25 mouse cellular contexts compared by ENCODE assay signal in genomic region chr11:66945224-66945767, GRCm38 (mm10). TPM values are rescaled to one million over a fixed set of nuclear protein-coding genes. Genes with fewer than 3 reads are reported as not detected.
"Had no signal": no experiment of that assay in that cellular context is flagged by ENCODE, and none has a peak within 500 bp of the region (broad histone marks: within the 10 kb centered on the region; RNA-seq: fewer than 3 reads in every experiment).

No protein-coding gene starts in this region.

- H3K9ac ChIP-seq: lung, embryonic 14.5 days; midbrain, embryonic 12.5 days; neural tube, embryonic 13.5 days; neural tube, embryonic 15.5 days; stomach, embryonic 15.5 days had no signal

- ATAC-seq: midbrain, embryonic 16.5 days had no signal

- H3K4me2 ChIP-seq: lung, embryonic 14.5 days; midbrain, embryonic 12.5 days; neural tube, embryonic 13.5 days; neural tube, embryonic 15.5 days; stomach, embryonic 15.5 days had no signal

- H3K4me1 ChIP-seq: midbrain, embryonic 10.5 days; midbrain, embryonic 12.5 days; neural tube, embryonic 13.5 days; neural tube, embryonic 15.5 days; stomach, embryonic 15.5 days had no signal

- H3K27me3 ChIP-seq: midbrain, embryonic 12.5 days; neural tube, embryonic 13.5 days; neural tube, embryonic 15.5 days; stomach, embryonic 15.5 days had no signal

- H3K9me3 ChIP-seq: midbrain, embryonic 10.5 days; midbrain, embryonic 12.5 days; neural tube, embryonic 13.5 days; neural tube, embryonic 15.5 days; stomach, embryonic 15.5 days had no signal

- DNase-seq: lung, adult 18-20 months; lung, embryonic 14.5 days; lung, postnatal 10 days; lung, postnatal 4 days; midbrain, embryonic 14.5 days; retina, postnatal 1 day; right cerebral cortex, adult 18-20 months; right cerebral cortex, postnatal 25 days; right cerebral cortex, postnatal 4 days; thymus, adult 18-20 months; thymus, postnatal 14 days; thymus, postnatal 36 days had no signal

- H3K36me3 ChIP-seq: midbrain, embryonic 10.5 days; midbrain, embryonic 12.5 days; neural tube, embryonic 13.5 days; neural tube, embryonic 15.5 days; stomach, embryonic 15.5 days had no signal

- H3K27ac ChIP-seq: midbrain, embryonic 10.5 days; midbrain, embryonic 12.5 days; neural tube, embryonic 13.5 days; neural tube, embryonic 15.5 days; stomach, embryonic 15.5 days had no signal

- H3K4me3 ChIP-seq: midbrain, embryonic 10.5 days; midbrain, embryonic 12.5 days; myocyte; neural tube, embryonic 13.5 days; neural tube, embryonic 15.5 days; stomach, embryonic 15.5 days had no signal

RNA-seq across cellular contexts. Expression of gene Tmem238l, which starts 11.1 kb away (rescaled TPM):
- total RNA-seq: megakaryocyte, adult 5-6 weeks; megakaryocyte-erythroid progenitor cell, adult 5-6 weeks had no signal
- polyA plus RNA-seq: lung, embryonic 14.5 days; lung, embryonic 16.5 days; midbrain, embryonic 10.5 days; midbrain, embryonic 12.5 days; midbrain, embryonic 14.5 days; midbrain, embryonic 16.5 days; myocyte; neural tube, embryonic 11.5 days; neural tube, embryonic 13.5 days; neural tube, embryonic 15.5 days; spleen, adult 2 months had no signal

RNA-seq across cellular contexts. Expression of gene Pirt, which starts 33.5 kb away (rescaled TPM):
- total RNA-seq: megakaryocyte, adult 5-6 weeks; megakaryocyte-erythroid progenitor cell, adult 5-6 weeks had no signal
- polyA plus RNA-seq: myocyte; spleen, adult 2 months; thymus, postnatal 0 days had no signal
